Comparison of ENCODE assay signal across 22 mouse cellular contexts in genomic region chr3:17317523-17317922, GRCm38 (mm10).
A peak's percentile ranks its signal among the peaks of the same experiment; 100 is the strongest.
DNase-seq lines count a peak whose midpoint lies in the region; ATAC-seq lines count a peak whose summit lies in the region.
"Had no signal": no experiment of that assay in that cellular context is flagged by ENCODE, and none has a peak within 500 bp of the region (broad histone marks: within the 10 kb centered on the region; RNA-seq: fewer than 3 reads in every experiment).

No protein-coding gene starts in this region.

- H3K9ac ChIP-seq in forebrain, embryonic 16.5 days (replicated peaks; ENCODE audit: low read depth, low read length): no peak overlapping the region
- H3K9ac ChIP-seq in forebrain, embryonic 11.5 days (ENCODE audit: low read length): no peak overlapping the region
- no peak overlapping the region for H3K9ac ChIP-seq in midbrain, embryonic 14.5 days (replicated peaks; ENCODE audit: low read length)
- H3K9ac ChIP-seq in hindbrain, embryonic 15.5 days: no peak overlapping the region
- H3K9ac ChIP-seq in kidney, embryonic 16.5 days (replicated peaks; ENCODE audit: low read length): no peak overlapping the region
- H3K9ac ChIP-seq: embryonic facial prominence, embryonic 15.5 days; limb, embryonic 13.5 days; liver, embryonic 13.5 days; neural tube, embryonic 12.5 days had no signal

- H3K9me3 ChIP-seq in forebrain, embryonic 16.5 days (ENCODE audit: control insufficient read depth, low read length): no peaks in the 10 kb centered on the region
- H3K9me3 ChIP-seq in forebrain, embryonic 11.5 days (ENCODE audit: control insufficient read depth, low read length): no peaks in the 10 kb centered on the region
- H3K9me3 ChIP-seq in midbrain, embryonic 14.5 days (ENCODE audit: control insufficient read depth, low read length): no peaks in the 10 kb centered on the region
- H3K9me3 ChIP-seq in midbrain, embryonic 10.5 days (replicated peaks): no peaks in the 10 kb centered on the region
- H3K9me3 ChIP-seq in hindbrain, embryonic 15.5 days: no peaks in the 10 kb centered on the region
- no peaks in the 10 kb centered on the region for H3K9me3 ChIP-seq in kidney, embryonic 16.5 days (ENCODE audit: low read length)
- H3K9me3 ChIP-seq: embryonic facial prominence, embryonic 15.5 days; limb, embryonic 13.5 days; liver, embryonic 13.5 days; neural tube, embryonic 12.5 days had no signal

- no peak overlapping the region for H3K27ac ChIP-seq in forebrain, embryonic 16.5 days (ENCODE audit: low read length)
- H3K27ac ChIP-seq in forebrain, embryonic 11.5 days (ENCODE audit: low read depth, low read length): no peak overlapping the region
- H3K27ac ChIP-seq in midbrain, embryonic 14.5 days (replicated peaks; ENCODE audit: low read depth, low read length): no peak overlapping the region
- H3K27ac ChIP-seq in midbrain, embryonic 10.5 days (replicated peaks): no peak overlapping the region
- no peak overlapping the region for H3K27ac ChIP-seq in hindbrain, embryonic 15.5 days (replicated peaks)
- H3K27ac ChIP-seq in kidney, embryonic 16.5 days (ENCODE audit: low read length): no peak overlapping the region
- H3K27ac ChIP-seq: embryonic facial prominence, embryonic 15.5 days; gastrocnemius, adult 2 months; limb, embryonic 13.5 days; liver, embryonic 13.5 days; neural tube, embryonic 12.5 days had no signal

- no peaks in the 10 kb centered on the region for H3K27me3 ChIP-seq in forebrain, embryonic 16.5 days (replicated peaks; ENCODE audit: control insufficient read depth, insufficient read depth, low read length)
- H3K27me3 ChIP-seq in forebrain, embryonic 11.5 days (ENCODE audit: control insufficient read depth, insufficient read depth, low read length): no peaks in the 10 kb centered on the region
- H3K27me3 ChIP-seq in midbrain, embryonic 14.5 days (ENCODE audit: control insufficient read depth, insufficient read depth, low read length): no peaks in the 10 kb centered on the region
- no peaks in the 10 kb centered on the region for H3K27me3 ChIP-seq in midbrain, embryonic 10.5 days (ENCODE audit: low read depth, poor library complexity, severe bottlenecking)
- peaks cover 10% of the 10 kb centered on the region; the same call in 1 of the 2 replicates for H3K27me3 ChIP-seq in hindbrain, embryonic 15.5 days
- no peaks in the 10 kb centered on the region for H3K27me3 ChIP-seq in kidney, embryonic 16.5 days (ENCODE audit: insufficient read depth, low read length)
- H3K27me3 ChIP-seq: liver, embryonic 13.5 days; neural tube, embryonic 12.5 days had no signal

- H3K4me2 ChIP-seq in forebrain, embryonic 16.5 days (ENCODE audit: low read length): no peak overlapping the region
- H3K4me2 ChIP-seq in forebrain, embryonic 11.5 days (ENCODE audit: low read depth, low read length, severe bottlenecking): no peak overlapping the region
- H3K4me2 ChIP-seq in midbrain, embryonic 14.5 days (ENCODE audit: low read length): no peak overlapping the region
- no peak overlapping the region for H3K4me2 ChIP-seq in hindbrain, embryonic 15.5 days
- H3K4me2 ChIP-seq in kidney, embryonic 16.5 days (replicated peaks; ENCODE audit: low read depth, low read length): no peak overlapping the region
- H3K4me2 ChIP-seq: embryonic facial prominence, embryonic 15.5 days; limb, embryonic 13.5 days; liver, embryonic 13.5 days; neural tube, embryonic 12.5 days had no signal

- H3K36me3 ChIP-seq in forebrain, embryonic 16.5 days (ENCODE audit: control insufficient read depth, insufficient read depth): no peaks in the 10 kb centered on the region
- no peaks in the 10 kb centered on the region for H3K36me3 ChIP-seq in forebrain, embryonic 11.5 days (ENCODE audit: control insufficient read depth, insufficient read depth, low read length)
- H3K36me3 ChIP-seq in midbrain, embryonic 14.5 days (ENCODE audit: control insufficient read depth, insufficient read depth, low read length): no peaks in the 10 kb centered on the region
- no peaks in the 10 kb centered on the region for H3K36me3 ChIP-seq in midbrain, embryonic 10.5 days
- H3K36me3 ChIP-seq in hindbrain, embryonic 15.5 days: no peaks in the 10 kb centered on the region
- H3K36me3 ChIP-seq in kidney, embryonic 16.5 days (ENCODE audit: insufficient read depth, low read length): no peaks in the 10 kb centered on the region
- H3K36me3 ChIP-seq: embryonic facial prominence, embryonic 15.5 days; limb, embryonic 13.5 days; liver, embryonic 13.5 days; neural tube, embryonic 12.5 days had no signal

- peak; percentile 34; the same call in 1 of the 2 replicates for ATAC-seq in forebrain, embryonic 16.5 days
- no peak for ATAC-seq in forebrain, embryonic 11.5 days (replicated peaks; ENCODE audit: low FRiP score)
- no peak for ATAC-seq in midbrain, embryonic 14.5 days (ENCODE audit: low FRiP score, low TSS enrichment)
- ATAC-seq in hindbrain, embryonic 15.5 days (ENCODE audit: low FRiP score, low read depth): peak; percentile 55; the same call in 1 of the 2 replicates
- no peak for ATAC-seq in kidney, embryonic 16.5 days (ENCODE audit: low FRiP score, low TSS enrichment)
- ATAC-seq: Patski had no signal

- no peaks in the 10 kb centered on the region for H3K4me1 ChIP-seq in forebrain, embryonic 16.5 days (replicated peaks; ENCODE audit: control insufficient read depth, insufficient read depth, low read length)
- no peaks in the 10 kb centered on the region; the same call in 1 of the 2 replicates for H3K4me1 ChIP-seq in forebrain, embryonic 11.5 days (replicated peaks; ENCODE audit: control insufficient read depth, insufficient read depth, low read length)
- peaks cover 16% of the 10 kb centered on the region for H3K4me1 ChIP-seq in midbrain, embryonic 14.5 days (ENCODE audit: control insufficient read depth, insufficient read depth, low read length)
- H3K4me1 ChIP-seq in midbrain, embryonic 10.5 days: peaks cover 26% of the 10 kb centered on the region
- H3K4me1 ChIP-seq in hindbrain, embryonic 15.5 days (replicated peaks): peaks cover 4% of the 10 kb centered on the region; the same call in 1 of the 2 replicates
- no peaks in the 10 kb centered on the region for H3K4me1 ChIP-seq in kidney, embryonic 16.5 days (ENCODE audit: insufficient read depth, low read length)
- H3K4me1 ChIP-seq: embryonic facial prominence, embryonic 15.5 days; liver, embryonic 13.5 days had no signal

- H3K4me3 ChIP-seq in forebrain, embryonic 16.5 days (replicated peaks; ENCODE audit: low read length): no peak overlapping the region
- H3K4me3 ChIP-seq in forebrain, embryonic 11.5 days (ENCODE audit: low read depth, low read length): no peak overlapping the region
- H3K4me3 ChIP-seq in midbrain, embryonic 14.5 days (replicated peaks; ENCODE audit: low read depth, low read length): no peak overlapping the region
- no peak overlapping the region for H3K4me3 ChIP-seq in midbrain, embryonic 10.5 days
- no peak overlapping the region for H3K4me3 ChIP-seq in hindbrain, embryonic 15.5 days
- no peak overlapping the region for H3K4me3 ChIP-seq in kidney, embryonic 16.5 days (ENCODE audit: low read length)
- H3K4me3 ChIP-seq: embryonic facial prominence, embryonic 15.5 days; gastrocnemius, adult 2 months; limb, embryonic 13.5 days; liver, embryonic 13.5 days; neural tube, embryonic 12.5 days had no signal

- no peak for DNase-seq in forebrain, embryonic 11.5 days (ENCODE audit: low spot score)
- peak; percentile 63 for DNase-seq in midbrain, embryonic 14.5 days
- no peak for DNase-seq in midbrain, embryonic 10.5 days (ENCODE audit: low spot score)
- peak; percentile 33 for DNase-seq in retina, embryonic 14.5 days (ENCODE audit: low spot score)
- no peak for DNase-seq in lung, postnatal 10 days
- DNase-seq: adrenal gland, postnatal 36 days; cerebellum, adult 11-12 months; gastrocnemius, adult 2 months; heart, postnatal 36 days; kidney, adult 8-10 months; kidney, postnatal 36 days; liver, embryonic 13.5 days; lung, adult 2 months; thymus, adult 2 months; thymus, postnatal 4 days had no signal

Comparison
In these comparisons a context has a peak if more than half of its experiments do, and no peak if none do; other contexts are left out.
1. ATAC-seq: peak in forebrain, embryonic 16.5 days (single experiment) and hindbrain, embryonic 15.5 days (single experiment); none in forebrain, embryonic 11.5 days (single experiment), midbrain, embryonic 14.5 days (single experiment) and kidney, embryonic 16.5 days (single experiment).
2. DNase-seq: peak in midbrain, embryonic 14.5 days (single experiment) and retina, embryonic 14.5 days (single experiment); none in forebrain, embryonic 11.5 days (single experiment), midbrain, embryonic 10.5 days (single experiment) and lung, postnatal 10 days (single experiment).